Mouse (Mus musculus) megakaryocyte-erythroid progenitor cell, adult 5-6 weeks (primary cell): ENCODE results near the gene Tcaf3. TPM values are rescaled to one million over a fixed set of nuclear protein-coding genes. Genes with fewer than 3 reads are reported as not detected.

ENCODE experiments used
- ATAC-seq: replicated peaks from 2 replicates; pipeline ENCODE4 v1.8.0; 2016; ENCODE audit warnings: mild to moderate bottlenecking, inconsistent platforms; ENCODE audit not compliant: severe bottlenecking, poor library complexity, low FRiP score, low TSS enrichment
- total RNA-seq, 2 experiments: library from RNA; stranded (forward) in 1 of 2; stranded (reverse) in 1 of 2; fragments of 200-1000, 215-1000 nt in 1 of 2; fragments of >200 nt in 1 of 2; fragmentation: Nextera tagmentation in 1 of 2; gene quantifications; 2 replicates each; pipeline ENCODE4 v1.2.3; 2014 to 2017

Gene Tcaf3
- not detected in 2 replicates for total RNA-seq (2014; fragmentation: Nextera tagmentation)
- total RNA-seq (2017), result not detected in 2 replicates

DNA sequence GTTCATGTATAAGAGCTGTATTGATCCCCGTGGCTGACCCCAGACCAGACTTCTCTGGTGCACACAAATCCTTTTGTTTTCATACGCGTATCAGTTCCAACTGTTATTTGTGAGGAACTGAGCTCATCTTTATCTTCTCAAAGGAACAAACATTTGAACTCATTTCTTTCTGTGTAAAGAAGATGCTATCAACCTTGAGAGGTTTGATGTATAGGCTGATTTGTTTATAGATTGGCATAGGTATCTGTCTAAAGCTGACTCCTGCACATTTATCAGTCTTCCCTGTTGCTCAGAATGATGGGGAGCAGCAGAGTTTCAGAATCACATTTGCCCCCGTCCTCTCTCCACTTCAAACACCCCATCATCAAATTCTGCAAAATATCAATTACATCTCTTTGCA, at the start of gene Tcaf3:
TSS of gene Tcaf3 (minus strand) at position 101 of the 400 bp plus-strand sequence.
- no peak for ATAC-seq

DNA sequence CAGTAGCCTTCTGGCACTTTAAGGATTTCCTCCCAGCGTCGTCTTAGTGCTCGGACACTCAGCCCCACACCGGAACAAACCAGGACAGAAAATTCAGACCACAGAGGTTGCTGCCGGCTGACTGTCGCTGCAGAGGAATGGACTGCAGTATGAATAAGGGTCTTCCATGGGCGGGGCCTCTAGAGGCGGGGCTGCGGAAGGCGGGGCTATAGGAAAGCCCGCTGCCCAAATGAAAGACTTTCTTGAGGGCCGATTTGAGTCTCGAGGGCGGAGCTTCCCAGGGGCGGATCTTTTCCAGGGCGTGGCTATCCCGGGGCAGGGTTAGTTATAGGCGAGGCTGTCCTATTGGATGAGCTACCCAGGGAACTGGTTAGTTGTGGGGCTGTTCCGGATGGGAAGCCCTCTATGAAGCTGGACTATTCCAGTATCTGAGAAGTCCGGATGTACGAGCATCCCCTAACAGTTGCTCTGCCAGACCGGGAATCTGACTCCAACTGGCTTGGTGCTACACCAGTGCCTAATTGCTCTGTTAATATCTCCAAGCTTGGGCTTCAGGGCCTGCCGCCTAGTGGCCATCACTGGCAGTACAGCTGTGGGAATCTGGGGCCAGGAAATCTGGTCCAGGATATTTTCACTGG, 47.5 kb upstream of the Tcaf3 start, which contains the start of gene Tcaf2:
TSS of gene Tcaf2 (minus strand) at position 343 of the 638 bp plus-strand sequence.
- ATAC-seq, result peak; percentile 97

DNA sequence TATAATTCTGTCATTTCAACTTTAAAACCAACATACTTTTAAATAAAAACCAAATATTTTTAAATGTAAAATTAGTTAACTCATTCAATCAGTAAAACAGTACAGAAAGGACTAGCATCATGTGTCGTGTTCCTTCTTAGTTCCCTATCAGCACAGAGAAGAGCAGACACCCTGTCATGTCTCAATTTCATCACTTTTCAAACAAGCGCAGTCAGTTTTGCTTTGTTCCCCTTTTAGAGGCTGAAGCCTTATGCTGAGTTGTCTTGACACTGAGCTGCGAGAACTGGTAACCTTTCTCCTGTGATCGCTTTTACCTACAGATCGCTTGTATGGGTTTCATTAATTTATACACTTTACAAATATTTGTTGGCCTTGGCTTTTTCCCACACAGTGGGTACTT, 36.9 kb upstream of the Tcaf3 start:
- ATAC-seq, result no peak

DNA sequence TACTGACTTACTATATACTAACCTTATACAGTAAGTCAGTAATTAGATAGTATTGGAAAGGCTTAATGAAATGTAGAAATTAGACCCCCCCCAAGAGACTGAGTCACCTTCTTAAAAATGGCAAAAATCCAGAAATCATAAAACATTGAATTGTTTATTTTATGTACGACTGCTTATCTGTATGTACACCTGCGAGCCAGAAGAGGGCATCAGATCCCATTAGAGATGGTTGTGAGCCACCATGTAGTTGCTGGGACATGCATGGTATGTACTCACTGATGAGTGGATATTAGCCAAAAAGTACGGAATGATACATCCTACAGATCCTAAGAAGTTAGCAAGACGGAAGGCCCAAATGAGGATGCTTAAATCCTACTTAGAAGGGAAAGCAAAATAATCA, 33.9 kb upstream of the Tcaf3 start:
- no peak for ATAC-seq

DNA sequence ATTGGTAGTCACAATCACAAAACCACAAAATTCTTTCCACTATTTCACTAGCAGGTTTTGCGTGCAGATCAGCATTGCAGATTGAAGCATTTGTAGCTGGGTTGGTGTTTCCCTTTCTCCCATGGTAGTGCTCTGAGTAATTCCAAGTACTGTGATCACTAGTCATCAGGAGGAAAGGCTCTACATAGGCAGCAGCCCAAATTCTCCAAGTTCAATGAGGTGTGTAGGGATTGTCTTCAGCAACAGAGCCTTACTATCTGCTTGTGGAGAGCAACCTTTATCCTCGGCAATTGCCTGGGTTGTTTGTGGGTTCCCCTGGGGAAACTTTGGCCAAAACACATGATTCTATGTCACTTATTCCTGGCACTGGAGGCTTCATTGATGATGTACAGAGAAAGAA, 19.4 kb upstream of the Tcaf3 start:
- no peak for ATAC-seq

DNA sequence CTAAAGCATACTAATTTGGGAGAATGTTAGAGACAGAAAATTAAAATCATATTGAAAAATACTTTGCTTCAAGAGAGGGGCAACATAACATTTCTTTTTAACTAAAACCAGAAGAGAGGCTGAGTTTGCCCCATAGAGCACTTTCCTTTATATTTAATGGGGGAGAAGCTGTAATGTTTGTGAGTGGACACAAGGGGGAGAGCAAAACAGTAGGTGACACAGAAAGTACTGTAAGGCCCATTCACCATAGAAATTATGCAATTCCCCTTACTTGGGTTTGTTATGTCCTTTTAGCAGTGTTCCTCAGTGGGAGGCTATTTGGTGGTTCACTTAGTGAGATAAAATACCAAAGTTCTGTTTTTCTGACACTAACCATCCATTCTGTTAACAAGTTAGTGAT, 14.7 kb upstream of the Tcaf3 start:
- peak; percentile 73; the same call in 1 of the 2 replicates for ATAC-seq

DNA sequence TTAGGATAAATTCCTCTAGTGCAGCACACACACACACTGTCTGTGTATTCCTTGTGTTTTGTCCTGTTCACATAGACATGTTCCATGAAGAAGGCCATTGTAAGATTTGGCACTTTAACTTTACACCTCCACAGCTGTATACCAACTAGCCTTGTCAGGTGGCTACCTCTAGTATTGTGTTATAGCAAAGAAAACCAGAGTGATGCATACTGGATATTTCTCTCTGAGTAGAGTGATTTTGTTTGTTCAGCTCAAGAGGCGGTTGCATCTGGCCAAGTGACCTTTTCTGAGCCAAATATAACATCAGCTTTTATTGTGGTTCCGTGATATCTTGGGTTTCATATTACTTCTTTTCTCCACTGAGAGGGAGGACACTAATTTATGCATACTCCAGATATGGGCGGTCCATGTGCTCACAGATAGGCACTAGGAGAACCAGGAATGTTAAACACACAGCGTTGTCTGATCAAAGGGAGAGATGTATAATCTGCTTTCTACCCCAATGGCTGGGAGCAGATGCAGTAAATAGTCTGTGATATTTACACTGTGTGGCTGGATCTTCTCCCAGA, 13.5 kb upstream of the Tcaf3 start:
- ATAC-seq, result no peak

DNA sequence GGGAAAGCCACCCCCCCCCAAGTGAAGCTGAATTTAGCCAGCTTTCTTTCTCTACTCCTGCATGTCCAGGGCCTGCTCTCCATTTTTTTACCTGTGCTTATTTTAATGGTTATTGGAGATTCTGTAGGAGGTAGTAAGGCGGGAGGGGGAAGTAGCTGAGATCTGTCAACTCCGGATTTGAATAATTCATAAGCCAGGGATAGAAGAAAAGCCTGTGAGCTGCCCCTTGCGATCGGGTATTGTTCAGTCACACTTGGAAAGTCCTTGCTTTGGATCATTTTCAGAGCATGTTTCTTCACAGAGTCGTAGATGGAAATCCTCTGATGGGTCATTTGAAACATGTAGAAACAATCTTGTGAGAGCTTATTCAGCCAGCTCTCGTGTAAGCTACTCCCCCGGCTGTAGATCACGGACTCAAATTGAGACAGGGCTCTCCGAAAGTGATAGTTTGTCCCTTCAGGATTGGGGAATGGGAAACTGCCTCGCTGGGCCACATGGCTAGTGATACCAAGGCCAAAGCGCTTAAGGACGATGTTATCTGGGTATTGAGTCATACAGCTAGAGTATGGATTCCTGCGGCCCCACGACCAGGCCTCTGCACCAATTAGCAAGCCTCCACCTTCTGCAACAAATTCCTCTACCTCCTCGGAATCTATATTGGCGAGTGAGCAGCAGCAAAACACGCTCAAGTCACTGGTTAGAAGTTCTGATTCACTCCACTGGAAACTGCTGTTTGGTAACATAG, 4.2 kb downstream of the Tcaf3 start:
- no peak for ATAC-seq

DNA sequence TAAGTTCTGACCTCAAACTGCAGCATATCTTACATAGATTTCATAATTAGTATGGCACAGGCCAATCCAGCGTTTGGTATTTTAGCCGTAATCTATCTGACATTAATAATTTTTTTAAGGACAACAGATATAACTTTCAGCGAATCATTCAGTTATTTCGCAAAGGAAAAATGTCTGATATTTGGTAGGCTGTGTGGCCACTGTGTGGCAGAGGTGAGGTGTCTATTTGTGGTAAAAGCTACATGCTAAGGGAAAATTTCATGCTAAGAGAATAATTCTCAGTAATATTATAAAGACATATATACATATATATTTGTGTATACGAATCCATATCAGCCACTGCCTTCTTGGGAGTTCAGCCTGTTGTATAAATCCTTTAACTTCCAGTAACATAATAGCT, 10.9 kb downstream of the Tcaf3 start:
- no peak for ATAC-seq

DNA sequence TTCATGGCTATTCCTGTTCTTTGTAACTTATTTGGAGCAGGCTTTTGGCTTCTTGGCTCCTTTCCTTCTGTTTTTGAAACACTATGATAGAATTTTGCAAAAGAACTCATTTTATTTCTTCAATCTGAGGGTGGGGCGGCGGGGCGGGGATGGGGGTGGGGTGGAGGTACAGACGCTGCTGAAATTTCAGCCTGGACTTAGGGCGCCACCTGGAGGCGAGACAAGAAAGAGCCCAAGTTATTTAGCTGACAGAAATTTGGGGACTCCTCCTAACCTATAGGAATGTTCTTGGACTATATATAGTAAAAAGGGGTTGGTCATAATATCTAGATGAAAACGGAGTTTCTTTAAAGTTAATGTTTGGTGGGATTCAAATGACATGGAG, 14.0 kb downstream of the Tcaf3 start:
- ATAC-seq, result 0 out of 2 replicates have a peak, but pooled peaks have one; percentile 59

DNA sequence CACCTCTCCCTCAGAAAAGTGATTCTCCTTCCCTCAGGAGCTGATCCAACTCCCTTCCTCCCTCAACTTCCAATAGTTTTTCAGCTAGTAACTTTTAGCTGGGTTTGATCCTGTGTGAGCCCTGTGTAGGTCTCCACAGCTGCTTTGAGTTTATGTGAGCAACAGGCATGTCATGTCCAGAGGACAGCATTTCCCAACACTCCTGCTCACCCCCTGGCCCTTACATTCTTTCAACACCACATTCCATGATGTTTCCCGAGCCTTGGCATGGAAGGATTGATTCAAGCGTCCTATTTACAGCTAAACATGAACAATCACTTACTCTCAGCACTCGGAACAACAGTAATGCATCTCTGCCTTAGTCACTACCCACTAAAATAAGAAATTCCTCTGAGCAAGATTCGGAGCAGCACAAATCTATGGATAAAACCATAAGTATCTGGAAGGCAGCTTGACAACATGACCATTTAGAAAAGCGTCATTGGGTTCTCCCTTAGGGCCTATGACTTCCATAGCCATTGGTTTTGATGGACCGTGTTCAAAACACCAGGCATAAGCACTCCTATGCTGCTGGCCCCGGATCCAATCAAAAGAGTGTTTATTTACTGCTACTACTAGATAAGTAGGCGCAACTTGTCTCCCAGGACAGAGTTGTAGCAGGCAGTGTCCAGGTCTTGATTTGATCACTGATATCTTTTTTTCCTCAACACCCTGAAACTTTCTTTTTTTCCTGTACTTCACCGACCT, 14.6 kb downstream of the Tcaf3 start:
- no peak for ATAC-seq

DNA sequence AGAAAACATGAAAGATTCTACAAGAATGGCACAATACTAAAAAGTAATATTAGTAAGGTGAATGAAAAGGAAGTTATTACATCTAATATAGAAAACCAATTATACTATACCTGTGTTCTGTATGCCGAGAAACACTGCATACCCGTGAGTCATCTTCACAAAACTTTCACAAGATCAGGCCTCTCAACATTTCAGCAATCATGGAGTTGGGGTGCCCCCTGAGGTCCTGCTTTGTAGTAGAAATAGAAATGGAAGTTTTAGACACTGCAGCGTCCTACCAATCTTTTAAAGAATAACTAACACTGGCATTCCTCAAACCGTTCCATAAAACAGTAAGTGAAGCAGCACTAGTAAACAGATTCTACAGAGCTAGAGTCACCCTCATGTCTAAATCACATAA, 18.8 kb downstream of the Tcaf3 start:
- ATAC-seq, result no peak

DNA sequence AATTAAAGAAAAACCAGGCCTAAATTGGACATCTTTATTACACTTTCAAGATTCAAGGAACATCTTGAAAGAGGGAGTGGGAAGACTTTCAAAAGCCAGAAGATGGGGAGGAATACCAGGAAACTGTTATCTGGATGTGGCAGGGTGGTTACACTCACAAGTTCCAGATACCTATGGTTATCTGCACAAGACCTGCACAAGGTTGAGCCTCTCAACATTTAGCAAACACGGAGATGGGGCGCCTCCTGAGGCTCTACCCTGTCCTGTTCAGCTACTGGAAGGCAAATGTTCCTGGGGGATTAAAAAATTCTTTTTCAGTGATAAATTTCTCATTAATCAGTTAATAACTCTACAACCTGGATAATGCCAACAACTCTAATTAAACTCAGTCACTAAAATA, 20.1 kb downstream of the Tcaf3 start:
- no peak for ATAC-seq

DNA sequence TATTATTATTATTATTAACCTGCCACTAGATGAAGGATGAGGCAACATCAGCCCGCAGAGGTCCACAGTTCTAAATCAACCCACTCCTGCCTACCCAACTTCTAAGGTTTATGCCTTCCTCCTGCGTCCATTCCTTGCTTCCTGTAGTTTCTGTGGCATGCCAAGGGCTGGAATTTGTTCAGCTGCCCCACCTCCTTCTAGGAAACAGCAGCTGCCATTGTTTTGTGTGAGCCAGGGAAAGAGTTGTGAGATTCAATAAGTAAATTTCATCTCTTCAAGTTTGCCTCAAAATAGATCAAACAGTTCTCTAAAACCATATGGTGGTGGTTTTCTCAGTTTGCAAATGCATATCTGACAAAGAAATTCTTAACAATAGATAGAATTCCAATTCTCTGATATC, 29.3 kb downstream of the Tcaf3 start:
- ATAC-seq, result no peak

DNA sequence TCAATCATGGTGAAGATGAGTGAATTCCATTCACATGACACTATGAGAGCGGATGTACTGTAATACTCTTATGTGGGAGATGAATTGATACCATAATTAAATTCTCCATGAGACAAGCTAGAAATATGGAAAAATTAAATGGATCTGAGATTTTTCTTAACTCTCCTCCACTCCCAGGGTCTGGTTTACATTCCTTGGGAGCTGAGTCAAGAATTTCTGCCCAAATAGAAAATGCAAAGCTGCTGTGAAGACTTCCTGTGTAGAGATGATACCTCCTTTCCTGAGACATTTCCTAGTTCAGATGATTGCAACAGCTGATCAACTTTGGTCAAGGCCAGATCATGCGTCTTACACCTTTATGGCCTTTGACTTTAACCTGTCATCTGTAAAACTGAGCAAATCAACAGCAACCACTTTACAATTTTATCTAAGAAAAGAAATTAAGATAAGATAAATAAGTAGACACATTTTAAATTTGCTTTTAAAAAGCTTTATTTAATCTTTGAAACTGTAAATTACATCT, 31.4 kb downstream of the Tcaf3 start:
- ATAC-seq, result no peak

DNA sequence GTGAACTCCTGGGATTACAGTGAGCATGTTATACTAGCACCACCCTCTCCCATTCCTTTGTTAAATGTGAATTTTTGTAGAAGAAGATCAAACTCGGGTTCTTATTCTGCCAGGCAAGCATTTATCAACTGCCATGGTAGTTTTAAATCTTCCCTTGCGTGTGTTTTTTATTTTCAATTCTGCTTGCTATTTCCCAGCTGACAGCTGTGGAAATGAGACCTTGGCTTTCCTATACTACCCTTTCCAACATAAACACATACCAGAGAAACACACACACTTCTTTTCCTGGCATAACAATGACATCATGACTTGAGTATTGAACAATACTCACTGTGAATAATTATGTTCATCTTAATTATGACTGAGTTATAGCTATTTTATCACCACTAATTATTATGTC, 35.2 kb downstream of the Tcaf3 start:
- ATAC-seq, result no peak

DNA sequence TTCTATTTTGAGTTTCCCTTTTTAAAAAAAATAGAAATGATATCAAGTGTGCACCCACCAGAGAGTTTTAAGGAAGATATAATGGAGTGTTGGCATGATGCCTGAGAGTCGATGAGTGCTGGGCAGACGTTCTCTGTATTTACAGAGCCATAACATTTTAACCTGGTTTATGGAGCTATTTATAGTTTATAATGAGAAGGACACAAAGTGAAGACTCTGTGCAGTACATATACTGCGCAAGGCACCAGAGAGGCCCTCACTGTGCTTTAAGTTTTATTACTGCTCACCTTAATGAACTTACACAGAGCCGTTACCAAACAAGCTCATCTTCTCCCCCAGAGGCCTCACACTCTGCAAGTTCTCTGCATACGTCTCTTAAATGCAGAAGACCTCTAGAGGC, 36.6 kb downstream of the Tcaf3 start:
- no peak for ATAC-seq

DNA sequence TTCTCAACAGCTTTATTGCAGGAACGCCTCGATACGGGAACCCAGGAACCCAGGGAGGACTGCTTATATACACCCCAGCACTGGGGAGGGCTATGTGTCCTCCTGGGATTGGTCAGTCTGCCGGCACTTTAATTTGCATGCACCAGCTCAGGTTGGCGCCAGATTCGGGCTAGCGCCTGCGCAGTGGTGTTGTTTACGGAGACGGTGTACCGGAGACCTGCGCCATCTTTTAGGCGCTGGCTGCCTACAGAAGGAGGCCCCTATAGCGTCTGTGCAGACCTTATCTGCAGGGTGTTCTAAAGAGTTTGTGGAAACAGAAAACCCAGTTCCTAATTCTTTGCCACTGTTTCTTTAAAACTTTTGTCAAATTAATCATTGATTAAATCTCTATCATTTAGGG, 38.9 kb downstream of the Tcaf3 start:
- no peak for ATAC-seq

DNA sequence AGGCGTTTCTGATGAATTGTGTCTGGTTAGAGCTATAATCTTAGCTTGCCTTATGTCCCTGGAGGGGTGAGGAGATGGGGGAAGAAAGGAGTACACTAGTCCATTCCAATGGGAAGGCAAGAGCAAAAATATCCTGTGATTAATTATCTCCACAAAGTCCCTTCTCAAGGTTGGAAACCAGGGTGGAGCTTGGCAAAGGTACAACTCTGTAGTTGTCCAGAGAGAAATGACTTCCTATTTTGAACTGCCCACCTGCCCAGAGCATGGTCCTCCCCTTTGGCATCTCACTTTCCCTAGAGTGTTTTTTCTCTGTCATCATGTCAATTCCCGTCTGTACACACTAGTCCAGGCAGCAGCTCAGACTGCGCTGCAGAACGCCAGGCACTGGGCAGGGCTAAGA, 50.0 kb downstream of the Tcaf3 start, which contains the start of gene Olfr455:
TSS of gene Olfr455 (minus strand) at position 127 of the 400 bp plus-strand sequence.
- ATAC-seq, result no peak

DNA sequence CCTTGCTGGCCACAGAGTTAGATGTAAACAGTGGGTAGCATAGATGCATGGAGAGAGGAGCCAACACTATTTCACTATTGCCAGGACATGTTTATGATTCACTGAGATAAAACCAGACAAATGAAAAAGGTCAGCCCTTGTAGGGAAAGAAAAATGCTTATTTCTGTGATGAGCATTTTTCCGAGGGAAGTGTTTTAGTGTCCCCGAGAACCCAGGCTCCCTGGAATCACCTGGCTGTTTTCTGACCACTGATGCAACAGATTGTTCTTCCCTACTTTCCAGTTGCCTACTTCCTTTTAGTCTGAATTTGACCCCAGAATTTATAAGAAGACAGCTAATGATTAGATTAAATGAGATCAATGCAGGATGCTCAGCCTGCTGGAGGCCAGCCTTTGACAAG, 51.3 kb downstream of the Tcaf3 start:
- no peak for ATAC-seq
